Mouse (Mus musculus) heart, embryonic 13.5 days (tissue): ENCODE measurements around the gene Srpk1. TPM values are rescaled to one million over a fixed set of nuclear protein-coding genes. Genes with fewer than 3 reads are reported as not detected.

Experiments used
- ATAC-seq: fragments of 200-750 bp; cut with Nextera tagmentation; 2 replicates; pipeline ENCODE4 v1.8.0; 2017; ENCODE audit warnings: moderate TSS enrichment; ENCODE audit not compliant: insufficient number of reproducible peaks, low FRiP score, low TSS enrichment; ENCODE audit errors: extremely low read depth
- H3K27ac ChIP-seq: fragments of 300-500 bp; sonication (generic); replicated peaks from 2 replicates; pipeline ENCODE4 v1.5.1; 2015; ENCODE audit warnings: moderate library complexity, mild to moderate bottlenecking, inconsistent platforms
- H3K27me3 ChIP-seq: fragments of 300-500 bp; sonication (generic); replicated peaks from 2 replicates; pipeline ENCODE4 v1.6.1; 2015; ENCODE audit warnings: mild to moderate bottlenecking, inconsistent platforms
- H3K36me3 ChIP-seq: fragments of 300-500 bp; sonication (generic); 2 replicates; pipeline ENCODE4 v1.6.1; 2015; ENCODE audit warnings: mild to moderate bottlenecking, inconsistent platforms
- H3K4me1 ChIP-seq: fragments of 300-500 bp; sonication (generic); 2 replicates; pipeline ENCODE4 v1.6.1; 2015; ENCODE audit warnings: inconsistent platforms
- H3K4me2 ChIP-seq: fragments of 300-500 bp; sonication (generic); 2 replicates; pipeline ENCODE4 v1.6.1; 2015; ENCODE audit warnings: inconsistent platforms, mild to moderate bottlenecking, moderate library complexity
- H3K4me3 ChIP-seq: fragments of 300-500 bp; sonication (generic); 2 replicates; pipeline ENCODE4 v1.5.1; 2015; ENCODE audit warnings: moderate library complexity, mild to moderate bottlenecking, inconsistent platforms
- H3K9ac ChIP-seq: fragments of 300-500 bp; sonication (generic); 2 replicates; pipeline ENCODE4 v1.6.1; 2015; ENCODE audit warnings: inconsistent platforms, mild to moderate bottlenecking, moderate library complexity
- H3K9me3 ChIP-seq: fragments of 300-500 bp; sonication (generic); 2 replicates; pipeline ENCODE4 v1.6.1; 2016; ENCODE audit warnings: inconsistent platforms
- WGBS: fragments of 180-500 bp; shearing (Covaris S2); methylation state at CpG from one replicate; pipeline ENCODE4 v1.1.7; 2015; ENCODE audit warnings: mixed read lengths; 5-methylcytosine and 5-hydroxymethylcytosine counted together
- microRNA-seq: library from miRNA; unstranded; fragments of <30 nt; microRNA quantifications from one replicate; pipeline ENCODE4, GENCODE M21; 2016
- polyA plus RNA-seq: library from polyadenylated mRNA; unstranded; fragments of >200 nt; fragmentation: Nextera tagmentation; extraction: Ambion mirVana; gene quantifications from 2 replicates; pipeline ENCODE4 v1.2.1, GENCODE M21; 2015

Srpk1 gene
- polyA plus RNA-seq, 1 experiment from 2014 or later: 43.5 TPM

DNA sequence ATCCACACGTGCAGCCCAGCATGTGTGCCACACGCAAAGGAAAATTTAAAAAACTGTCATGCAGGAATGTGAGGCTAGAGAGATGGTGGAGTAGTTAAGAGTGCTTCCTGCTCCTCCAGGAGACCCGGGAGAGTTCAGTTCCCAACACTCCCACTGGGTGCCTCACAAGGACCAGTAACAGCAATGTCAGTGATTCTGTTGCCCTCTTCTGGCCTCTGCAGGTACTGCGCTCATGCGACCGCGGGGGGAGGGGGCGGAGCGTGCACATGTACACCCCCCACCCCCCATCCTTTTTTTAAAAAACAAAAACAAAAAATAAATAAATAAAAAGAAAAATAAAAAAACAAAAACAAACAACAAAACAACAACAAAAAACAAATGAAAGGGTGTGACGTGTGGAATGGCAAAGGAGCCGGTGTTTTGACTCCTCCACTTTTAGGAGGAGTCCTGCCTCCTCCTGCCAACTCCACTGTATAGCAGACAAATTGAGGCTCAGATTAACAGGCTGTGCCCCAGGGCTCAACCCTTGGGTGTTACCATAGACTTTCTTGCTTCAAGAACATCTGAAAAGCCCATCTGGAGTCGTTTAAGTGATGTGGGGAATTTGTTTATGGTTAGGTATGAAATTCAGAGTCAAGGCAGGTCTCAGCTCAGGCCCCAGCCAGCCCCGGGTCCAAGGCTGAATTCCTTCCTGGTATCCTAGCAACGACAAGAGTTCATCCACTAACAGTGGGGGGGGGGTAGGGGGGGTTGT is 69.3 kb downstream of the Srpk1 start:
- ATAC-seq: no peak
- Histone ChIP-seq H3K9me3 (no peaks in the 10 kb centered on the region), H3K9ac (no peak overlapping the region), H3K4me2 (no peak overlapping the region), H3K4me1 (peaks cover 7% of the 10 kb centered on the region), H3K36me3 (no peaks in the 10 kb centered on the region), H3K4me3 (no peak overlapping the region), H3K27ac (no peak overlapping the region), H3K27me3 (peaks cover 22% of the 10 kb centered on the region; the same call in 1 of the 2 replicates)
- WGBS: 9% methylated on average over 14 of the region's 14 CpGs

DNA sequence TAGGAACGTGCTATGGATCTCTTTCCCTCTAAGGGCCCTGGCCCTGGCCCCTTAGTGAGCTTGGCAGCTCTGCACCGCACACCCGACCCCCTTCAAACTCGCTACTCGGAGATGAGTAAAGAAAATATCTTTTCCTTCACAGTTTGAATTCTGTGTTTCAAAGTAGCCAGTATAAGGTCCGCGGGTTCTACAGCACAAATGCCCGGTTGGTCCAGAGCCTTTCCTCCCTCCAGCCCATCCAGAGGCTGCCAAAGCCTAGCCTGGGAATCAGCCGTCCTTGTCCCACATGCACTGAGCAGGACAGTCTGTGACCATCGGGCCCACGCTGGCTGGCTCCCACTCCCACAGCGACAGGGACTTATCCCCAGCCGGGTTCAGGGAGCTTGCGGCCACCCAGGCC is 73.4 kb downstream of the Srpk1 start, which contains the start of gene Clpsl2:
Gene Clpsl2, plus strand, starts transcription at position 301 of the 400 bp plus-strand sequence.
- no peak within 1 kb of the TSS for H3K9ac ChIP-seq
- no peak for ATAC-seq
- no peak within 1 kb of the TSS for H3K4me3 ChIP-seq
- no peaks in the 10 kb centered on the region for H3K9me3 ChIP-seq
- H3K4me1 ChIP-seq: no peaks in the 10 kb centered on the region
- H3K36me3 ChIP-seq: no peaks in the 10 kb centered on the region
- H3K4me2 ChIP-seq: no peak within 1 kb of the TSS
- peaks cover 22% of the 10 kb centered on the region; the same call in 1 of the 2 replicates for H3K27me3 ChIP-seq
- WGBS: 74% methylated on average over 14 of the region's 14 CpGs
- no peak within 1 kb of the TSS for H3K27ac ChIP-seq

DNA sequence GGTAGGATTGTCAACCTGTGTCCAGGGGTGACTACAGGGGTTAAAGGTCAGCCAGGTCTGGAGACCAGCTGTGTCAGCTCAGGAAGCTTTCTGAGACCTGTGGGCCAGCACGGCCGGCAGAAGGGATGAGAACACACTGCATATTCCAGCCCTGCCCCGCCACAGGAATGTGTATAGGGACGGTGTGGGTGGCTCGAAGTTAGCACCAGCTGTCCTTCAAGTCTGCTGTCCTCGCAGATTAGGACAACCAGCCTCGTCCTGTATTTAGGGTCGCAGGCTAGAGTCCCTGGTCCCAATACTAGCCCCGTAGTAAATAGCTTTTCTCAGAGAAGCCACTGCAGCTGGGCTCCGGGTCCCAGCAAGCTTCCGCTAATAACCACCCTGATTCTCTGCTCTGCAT is 74.0 kb downstream of the Srpk1 start:
- no peak for ATAC-seq
- WGBS: 58% methylated on average over 11 of the region's 11 CpGs
- Histone ChIP-seq H3K9me3 (no peaks in the 10 kb centered on the region), H3K36me3 (no peaks in the 10 kb centered on the region), H3K4me3 (no peak overlapping the region), H3K27me3 (peaks cover 22% of the 10 kb centered on the region; the same call in 1 of the 2 replicates), H3K4me1 (no peaks in the 10 kb centered on the region), H3K27ac (no peak overlapping the region), H3K9ac (no peak overlapping the region), H3K4me2 (no peak overlapping the region)

DNA sequence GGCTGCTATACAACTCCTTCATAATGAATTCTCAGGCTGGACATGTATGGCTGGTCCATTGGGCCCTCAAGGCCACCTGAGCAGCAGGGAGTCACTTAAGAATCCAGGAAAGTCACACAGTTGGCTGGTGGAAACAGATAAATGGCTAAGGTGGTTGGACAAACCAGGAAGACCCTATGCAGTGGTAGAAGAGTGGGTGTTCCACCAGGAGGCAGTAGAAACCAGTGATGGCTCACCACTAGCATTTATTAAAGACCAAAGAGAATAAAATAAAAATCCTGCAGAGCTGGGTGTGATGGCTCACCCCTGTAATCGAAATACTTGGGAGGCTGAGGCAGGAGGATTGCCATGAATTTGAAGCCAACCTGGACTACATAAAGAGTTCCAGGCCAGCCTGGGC is 75.6 kb downstream of the Srpk1 start:
- no peak overlapping the region for H3K4me2 ChIP-seq
- no peak overlapping the region for H3K27ac ChIP-seq
- peaks cover 5% of the 10 kb centered on the region for H3K9me3 ChIP-seq
- no peak for ATAC-seq
- H3K4me1 ChIP-seq: no peaks in the 10 kb centered on the region
- no peak overlapping the region for H3K9ac ChIP-seq
- peaks cover 22% of the 10 kb centered on the region; the same call in 1 of the 2 replicates for H3K27me3 ChIP-seq
- WGBS: 76% methylated on average over 1 of the region's 1 CpGs
- H3K4me3 ChIP-seq: no peak overlapping the region
- H3K36me3 ChIP-seq: no peaks in the 10 kb centered on the region

DNA sequence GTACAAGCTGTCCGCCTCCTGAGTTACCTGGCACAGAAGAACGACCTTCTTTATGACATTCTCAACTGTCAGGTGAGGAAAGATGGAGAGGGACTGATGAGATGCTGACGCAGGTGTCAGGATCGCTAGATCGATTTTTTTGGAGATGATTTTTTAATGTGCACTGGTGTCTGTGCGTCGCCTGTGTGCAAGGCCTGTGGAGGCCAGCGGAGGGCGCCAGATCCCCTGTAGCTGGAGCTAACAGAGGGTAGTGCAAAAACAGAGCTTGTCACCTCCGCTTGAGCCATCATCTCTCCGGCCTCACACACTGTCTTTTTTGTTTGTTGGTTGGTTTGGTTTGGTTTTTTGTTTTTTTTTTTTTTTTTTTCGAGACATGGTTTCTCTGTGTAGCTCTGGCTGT is 84.6 kb downstream of the Srpk1 start:
- 40% methylated on average over 12 of the region's 12 CpGs for WGBS

More for the DNA sequence above, 84.6 kb downstream of the Srpk1 start:
- Histone ChIP-seq H3K4me1 (no peaks in the 10 kb centered on the region), H3K27ac (no peak overlapping the region), H3K9ac (no peak overlapping the region), H3K9me3 (peaks cover 27% of the 10 kb centered on the region), H3K36me3 (no peaks in the 10 kb centered on the region), H3K4me3 (no peak overlapping the region), H3K27me3 (peaks cover 21% of the 10 kb centered on the region), H3K4me2 (no peak overlapping the region)
- ATAC-seq: no peak

Small RNA genes within 50 kb of the gene (microRNA-seq; reads per million reads assigned to microRNA genes)
- not detected for gene Mir6969

Other genes with a start within 250 kb of the Srpk1 start
- 11.8 and 12.1 TPM in 2 replicates for gene Fkbp5, start 105.2 kb downstream of the Srpk1 start, polyA plus RNA-seq
- not detected in 2 replicates for gene Armc12, start 91.9 kb downstream of the Srpk1 start, polyA plus RNA-seq
- gene Clpsl2, start 73.3 kb downstream of the Srpk1 start, polyA plus RNA-seq: not detected in 2 replicates
- gene Clps, start 61.9 kb downstream of the Srpk1 start, polyA plus RNA-seq: 0.25 and 2.0 TPM in 2 replicates
- gene Lhfpl5, start 47.1 kb downstream of the Srpk1 start, polyA plus RNA-seq: 0.22 and 0.43 TPM in 2 replicates
- 0.10 and 0.15 TPM in 2 replicates for gene Slc26a8, start 67.5 kb upstream of the Srpk1 start, polyA plus RNA-seq
- 24.5 and 25.5 TPM in 2 replicates for gene Mapk14, start 68.6 kb upstream of the Srpk1 start, polyA plus RNA-seq
- gene AC170998.1, start 103.4 kb upstream of the Srpk1 start, polyA plus RNA-seq: 1.6 and 2.0 TPM in 2 replicates
- 4.3 and 7.1 TPM in 2 replicates for gene Mapk13, start 146.6 kb upstream of the Srpk1 start, polyA plus RNA-seq
- gene Brpf3, start 178.4 kb upstream of the Srpk1 start, polyA plus RNA-seq: 7.0 and 8.3 TPM in 2 replicates
- not detected in 2 replicates for gene Pnpla1, start 235.7 kb upstream of the Srpk1 start, polyA plus RNA-seq